Mouse (Mus musculus): ENCODE results near the gene Slc13a2.

DNA sequence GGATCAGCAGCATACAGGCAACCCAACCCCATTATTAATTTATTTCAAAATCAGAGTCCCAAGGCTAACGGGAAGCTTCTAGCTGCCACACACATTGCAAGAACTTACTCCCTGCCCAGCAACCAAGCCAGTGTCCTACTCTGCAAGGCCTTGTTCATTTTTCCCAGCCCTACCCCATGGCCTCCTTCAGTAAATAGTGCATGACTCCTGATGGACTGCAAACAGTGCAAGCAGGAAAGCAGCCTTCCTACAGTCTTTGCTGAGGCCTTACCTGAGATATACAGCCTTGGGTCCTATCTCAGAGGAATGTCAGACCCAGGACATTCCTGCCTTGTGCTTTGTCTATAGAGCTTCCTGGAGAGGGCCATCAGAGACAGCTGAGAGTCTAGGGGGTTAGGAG, 3.6 kb upstream of the Slc13a2 start:
- no peak for TF ChIP-seq CTCF (IDR thresholded peaks at IDR 0.05; ENCODE audit: control insufficient read depth, insufficient read depth, insufficient replicate concordance, low read depth, low read length)
- TF ChIP-seq POLR2A (IDR thresholded peaks at IDR 0.05; ENCODE audit: control insufficient read depth, low read depth, low read length), result no peak

Data from testis, adult 2 months (tissue).